ENCODE assay signal across 10 mouse cellular contexts in the genomic region with DNA sequence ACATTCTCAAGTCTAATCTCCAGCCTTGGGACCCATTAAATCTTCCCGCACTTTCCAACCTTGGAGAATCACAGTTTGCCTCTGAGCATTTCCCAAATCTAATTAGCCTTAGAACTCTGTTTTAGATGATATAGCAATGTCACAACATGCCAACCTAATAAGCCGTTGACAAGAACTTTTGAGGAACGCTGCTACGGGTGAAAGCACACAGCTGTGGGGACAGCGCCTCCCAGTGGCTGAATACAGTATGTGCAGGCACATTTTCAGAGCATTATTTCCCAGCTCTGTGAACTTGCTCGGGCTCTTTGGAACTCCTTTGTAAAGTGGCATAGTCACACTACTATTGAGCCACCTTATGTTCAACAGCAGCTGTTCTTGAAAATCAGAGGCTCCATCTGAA.
DNase-seq lines count a peak whose midpoint lies in the region; ATAC-seq and TF ChIP-seq lines count a peak whose summit lies in the region.
"Had no signal": no experiment of that assay in that cellular context is flagged by ENCODE, and none has a peak within 500 bp of the region (broad histone marks: within the 10 kb centered on the region; RNA-seq: fewer than 3 reads in every experiment).

No protein-coding gene starts in this region.

- H3K4me1 ChIP-seq in kidney, embryonic 14.5 days (ENCODE audit: control insufficient read depth, insufficient read depth, low read length) = no peaks in the 10 kb centered on the region
- no peaks in the 10 kb centered on the region; the same call in 1 of the 2 replicates for H3K4me1 ChIP-seq in lung, embryonic 14.5 days (ENCODE audit: insufficient read depth)

- WGBS in kidney, embryonic 14.5 days = 18% methylated on average over 6 of the region's 6 CpGs
- 14% methylated on average over 6 of the region's 6 CpGs for WGBS in lung, embryonic 14.5 days

- no peaks in the 10 kb centered on the region for H3K27me3 ChIP-seq in kidney, embryonic 14.5 days (ENCODE audit: control insufficient read depth, insufficient read depth, low read length)
- H3K27me3 ChIP-seq in lung, embryonic 14.5 days (ENCODE audit: insufficient read depth, low read length) = no peaks in the 10 kb centered on the region
- H3K27me3 ChIP-seq: heart, embryonic 15.5 days; neural tube, embryonic 13.5 days had no signal

- peak; percentile 73 for DNase-seq in adrenal gland, postnatal 14 days
- DNase-seq in adrenal gland, adult 18-20 months (ENCODE audit: low spot score in 2 of 2) = no peak
- peak; percentile 33 for DNase-seq in kidney, postnatal 14 days
- peak; percentile 22 to 30 for DNase-seq in CD8-positive naive resting alpha-beta T cell, adult 2 months (ENCODE audit: low read depth in 2 of 2, low spot score in 2 of 2)
- peak; percentile 80 for DNase-seq in embryo, embryonic 10 days (ENCODE audit: low spot score)
- DNase-seq in lung, embryonic 14.5 days = peak; percentile 80
- DNase-seq in thymus, postnatal 0 days (ENCODE audit: low spot score) = peak; percentile 62

- no peak overlapping the region for H3K4me3 ChIP-seq in kidney, embryonic 14.5 days (ENCODE audit: low read length)
- H3K4me3 ChIP-seq in lung, embryonic 14.5 days (ENCODE audit: low read depth, low read length) = no peak overlapping the region
- H3K4me3 ChIP-seq: heart, embryonic 15.5 days; neural tube, embryonic 13.5 days had no signal

- no peak overlapping the region for H3K9ac ChIP-seq in kidney, embryonic 14.5 days (ENCODE audit: low read depth, low read length)
- no peak overlapping the region for H3K9ac ChIP-seq in lung, embryonic 14.5 days
- H3K9ac ChIP-seq: heart, embryonic 15.5 days; neural tube, embryonic 13.5 days had no signal

- H3K36me3 ChIP-seq in kidney, embryonic 14.5 days (ENCODE audit: control insufficient read depth, insufficient read depth, low read length) = no peaks in the 10 kb centered on the region
- no peaks in the 10 kb centered on the region for H3K36me3 ChIP-seq in lung, embryonic 14.5 days (ENCODE audit: insufficient read depth)
- H3K36me3 ChIP-seq: heart, embryonic 15.5 days; neural tube, embryonic 13.5 days had no signal

- no peak overlapping the region for H3K4me2 ChIP-seq in kidney, embryonic 14.5 days (replicated peaks; ENCODE audit: low read depth, low read length)
- H3K4me2 ChIP-seq in lung, embryonic 14.5 days = no peak overlapping the region
- H3K4me2 ChIP-seq: heart, embryonic 15.5 days; neural tube, embryonic 13.5 days had no signal

- no peaks in the 10 kb centered on the region for H3K9me3 ChIP-seq in kidney, embryonic 14.5 days (ENCODE audit: control insufficient read depth, low read length)
- H3K9me3 ChIP-seq in lung, embryonic 14.5 days (ENCODE audit: low read depth, low read length) = no peaks in the 10 kb centered on the region
- H3K9me3 ChIP-seq: heart, embryonic 15.5 days; neural tube, embryonic 13.5 days had no signal

- ATAC-seq in kidney, embryonic 14.5 days (ENCODE audit: low FRiP score, low TSS enrichment) = no peak
- 0 out of 2 replicates have a peak, but pooled peaks have one; percentile 19 for ATAC-seq in lung, embryonic 14.5 days (ENCODE audit: insufficient read depth)

- H3K27ac ChIP-seq in kidney, embryonic 14.5 days (ENCODE audit: low read depth, low read length) = no peak overlapping the region
- H3K27ac ChIP-seq in lung, embryonic 14.5 days (ENCODE audit: low read depth) = no peak overlapping the region
- H3K27ac ChIP-seq: heart, embryonic 15.5 days; neural tube, embryonic 13.5 days had no signal

- TF ChIP-seq CTCF in lung, embryonic 14.5 days (IDR thresholded peaks at IDR 0.05; ENCODE audit: low read depth) = peak; percentile 94

Comparison
In these comparisons a context has a peak if more than half of its experiments do, and no peak if none do; other contexts are left out.
1. DNase-seq: peak in adrenal gland, postnatal 14 days (single experiment), kidney, postnatal 14 days (single experiment), CD8-positive naive resting alpha-beta T cell, adult 2 months (2 of 2), embryo, embryonic 10 days (single experiment), lung, embryonic 14.5 days (single experiment) and thymus, postnatal 0 days (single experiment); none in adrenal gland, adult 18-20 months (0 of 2).